Mouse (Mus musculus): ENCODE measurements around the gene 1600014C10Rik. TPM values are rescaled to one million over a fixed set of nuclear protein-coding genes. Genes with fewer than 3 reads are reported as not detected.

Gene 1600014C10Rik
- polyA plus RNA-seq, 1 experiment from 2014 or later = 21.6 TPM

- Histone ChIP-seq H3K4me2 (ENCODE audit: low read depth, low read length) (no peak overlapping the region), H3K36me3 (ENCODE audit: control insufficient read depth, insufficient read depth) (no peaks in the 10 kb centered on the region), H3K27ac (ENCODE audit: low read length) (no peak overlapping the region), H3K9me3 (replicated peaks; ENCODE audit: control insufficient read depth, low read length) (no peaks in the 10 kb centered on the region), H3K4me1 (ENCODE audit: control insufficient read depth, low read depth, low read length) (peaks cover 5% of the 10 kb centered on the region; the same call in 1 of the 2 replicates), H3K27me3 (ENCODE audit: control insufficient read depth, insufficient read depth, low read depth, low read length) (no peaks in the 10 kb centered on the region), H3K4me3 (ENCODE audit: low read depth, low read length) (no peak overlapping the region), H3K9ac (ENCODE audit: low read depth, low read length) (no peak overlapping the region)
- no peak for ATAC-seq (ENCODE audit: low read depth)
- 64% methylated on average over 2 of the region's 2 CpGs for WGBS (ENCODE audit: insufficient replicate concordance)
Measured at GRCm38 (mm10) chr7:38205801-38206200, 22.8 kb downstream of the 1600014C10Rik start.

GRCm38 (mm10) chr7:38206564-38206963, 23.5 kb downstream of the 1600014C10Rik start:
- H3K9me3 ChIP-seq (replicated peaks; ENCODE audit: control insufficient read depth, low read length) = no peaks in the 10 kb centered on the region
- H3K4me1 ChIP-seq (ENCODE audit: control insufficient read depth, low read depth, low read length) = peaks cover 5% of the 10 kb centered on the region; the same call in 1 of the 2 replicates
- 58% methylated on average over 3 of the region's 3 CpGs for WGBS (ENCODE audit: insufficient replicate concordance)
- no peak for ATAC-seq (ENCODE audit: low read depth)
- no peak overlapping the region for H3K4me2 ChIP-seq (ENCODE audit: low read depth, low read length)
- no peaks in the 10 kb centered on the region for H3K27me3 ChIP-seq (ENCODE audit: control insufficient read depth, insufficient read depth, low read depth, low read length)
- no peak overlapping the region for H3K4me3 ChIP-seq (ENCODE audit: low read depth, low read length)
- H3K27ac ChIP-seq (ENCODE audit: low read length) = no peak overlapping the region
- no peaks in the 10 kb centered on the region for H3K36me3 ChIP-seq (ENCODE audit: control insufficient read depth, insufficient read depth)
- H3K9ac ChIP-seq (ENCODE audit: low read depth, low read length) = no peak overlapping the region

GRCm38 (mm10) chr7:38208969-38209368, 26.0 kb downstream of the 1600014C10Rik start:
- Histone ChIP-seq H3K9ac (ENCODE audit: low read depth, low read length) (no peak overlapping the region), H3K4me2 (ENCODE audit: low read depth, low read length) (no peak overlapping the region), H3K9me3 (replicated peaks; ENCODE audit: control insufficient read depth, low read length) (no peaks in the 10 kb centered on the region), H3K4me1 (ENCODE audit: control insufficient read depth, low read depth, low read length) (peaks cover 5% of the 10 kb centered on the region; the same call in 1 of the 2 replicates), H3K27me3 (ENCODE audit: control insufficient read depth, insufficient read depth, low read depth, low read length) (no peaks in the 10 kb centered on the region), H3K4me3 (ENCODE audit: low read depth, low read length) (no peak overlapping the region), H3K27ac (ENCODE audit: low read length) (no peak overlapping the region), H3K36me3 (ENCODE audit: control insufficient read depth, insufficient read depth) (no peaks in the 10 kb centered on the region)
- WGBS (ENCODE audit: insufficient replicate concordance) = 53% methylated on average over 3 of the region's 3 CpGs
- ATAC-seq (ENCODE audit: low read depth) = no peak

GRCm38 (mm10) chr7:38209478-38210152, 26.6 kb downstream of the 1600014C10Rik start:
- Histone ChIP-seq H3K4me3 (ENCODE audit: low read depth, low read length) (no peak overlapping the region), H3K9ac (ENCODE audit: low read depth, low read length) (no peak overlapping the region), H3K27ac (ENCODE audit: low read length) (no peak overlapping the region), H3K4me2 (ENCODE audit: low read depth, low read length) (no peak overlapping the region), H3K27me3 (ENCODE audit: control insufficient read depth, insufficient read depth, low read depth, low read length) (no peaks in the 10 kb centered on the region), H3K36me3 (ENCODE audit: control insufficient read depth, insufficient read depth) (no peaks in the 10 kb centered on the region), H3K4me1 (ENCODE audit: control insufficient read depth, low read depth, low read length) (peaks cover 5% of the 10 kb centered on the region; the same call in 1 of the 2 replicates), H3K9me3 (replicated peaks; ENCODE audit: control insufficient read depth, low read length) (no peaks in the 10 kb centered on the region)
- WGBS (ENCODE audit: insufficient replicate concordance) = 43% methylated on average over 11 of the region's 11 CpGs
- no peak for ATAC-seq (ENCODE audit: low read depth)

- H3K4me1 ChIP-seq (ENCODE audit: control insufficient read depth, low read depth, low read length) = peaks cover 5% of the 10 kb centered on the region; the same call in 1 of the 2 replicates
- H3K9me3 ChIP-seq (replicated peaks; ENCODE audit: control insufficient read depth, low read length) = no peaks in the 10 kb centered on the region
- no peak for ATAC-seq (ENCODE audit: low read depth)
- no peaks in the 10 kb centered on the region for H3K27me3 ChIP-seq (ENCODE audit: control insufficient read depth, insufficient read depth, low read depth, low read length)
- no peak overlapping the region for H3K9ac ChIP-seq (ENCODE audit: low read depth, low read length)
- H3K36me3 ChIP-seq (ENCODE audit: control insufficient read depth, insufficient read depth) = no peaks in the 10 kb centered on the region
- 28% methylated on average over 3 of the region's 3 CpGs for WGBS (ENCODE audit: insufficient replicate concordance)
- H3K4me2 ChIP-seq (ENCODE audit: low read depth, low read length) = no peak overlapping the region
- no peak overlapping the region for H3K27ac ChIP-seq (ENCODE audit: low read length)
- no peak overlapping the region for H3K4me3 ChIP-seq (ENCODE audit: low read depth, low read length)
Measured at GRCm38 (mm10) chr7:38212651-38213062, 29.6 kb downstream of the 1600014C10Rik start.

- no peaks in the 10 kb centered on the region for H3K9me3 ChIP-seq (replicated peaks; ENCODE audit: control insufficient read depth, low read length)
- no peak overlapping the region for H3K27ac ChIP-seq (ENCODE audit: low read length)
- H3K4me3 ChIP-seq (ENCODE audit: low read depth, low read length) = no peak overlapping the region
- H3K9ac ChIP-seq (ENCODE audit: low read depth, low read length) = no peak overlapping the region
- no peak for ATAC-seq (ENCODE audit: low read depth)
- peaks cover 1% of the 10 kb centered on the region; the same call in 1 of the 2 replicates for H3K4me1 ChIP-seq (ENCODE audit: control insufficient read depth, low read depth, low read length)
- H3K36me3 ChIP-seq (ENCODE audit: control insufficient read depth, insufficient read depth) = no peaks in the 10 kb centered on the region
- no peak overlapping the region for H3K4me2 ChIP-seq (ENCODE audit: low read depth, low read length)
- no peaks in the 10 kb centered on the region for H3K27me3 ChIP-seq (ENCODE audit: control insufficient read depth, insufficient read depth, low read depth, low read length)
- WGBS (ENCODE audit: insufficient replicate concordance) = 13% methylated on average over 5 of the region's 5 CpGs
Measured at GRCm38 (mm10) chr7:38214473-38215214, 31.6 kb downstream of the 1600014C10Rik start.

- H3K27me3 ChIP-seq (ENCODE audit: control insufficient read depth, insufficient read depth, low read depth, low read length) = no peaks in the 10 kb centered on the region
- no peak for ATAC-seq (ENCODE audit: low read depth)
Measured at GRCm38 (mm10) chr7:38215281-38215680, 32.3 kb downstream of the 1600014C10Rik start.

GRCm38 (mm10) chr7:38215697-38216096, 32.7 kb downstream of the 1600014C10Rik start:
- WGBS (ENCODE audit: insufficient replicate concordance) = 63% methylated on average over 6 of the region's 6 CpGs
- no peak overlapping the region for H3K4me3 ChIP-seq (ENCODE audit: low read depth, low read length)
- no peaks in the 10 kb centered on the region for H3K9me3 ChIP-seq (replicated peaks; ENCODE audit: control insufficient read depth, low read length)
- no peak overlapping the region for H3K9ac ChIP-seq (ENCODE audit: low read depth, low read length)
- H3K27me3 ChIP-seq (ENCODE audit: control insufficient read depth, insufficient read depth, low read depth, low read length) = no peaks in the 10 kb centered on the region
- no peak for ATAC-seq (ENCODE audit: low read depth)
- no peaks in the 10 kb centered on the region for H3K36me3 ChIP-seq (ENCODE audit: control insufficient read depth, insufficient read depth)
- no peaks in the 10 kb centered on the region; the same call in 1 of the 2 replicates for H3K4me1 ChIP-seq (ENCODE audit: control insufficient read depth, low read depth, low read length)
- H3K4me2 ChIP-seq (ENCODE audit: low read depth, low read length) = no peak overlapping the region
- H3K27ac ChIP-seq (ENCODE audit: low read length) = no peak overlapping the region

More at GRCm38 (mm10) chr7:38215281-38215680, 32.3 kb downstream of the 1600014C10Rik start:
- H3K4me3 ChIP-seq (ENCODE audit: low read depth, low read length) = no peak overlapping the region
- H3K4me2 ChIP-seq (ENCODE audit: low read depth, low read length) = no peak overlapping the region
- no peak overlapping the region for H3K27ac ChIP-seq (ENCODE audit: low read length)
- WGBS (ENCODE audit: insufficient replicate concordance) = 43% methylated on average over 7 of the region's 7 CpGs
- no peak overlapping the region for H3K9ac ChIP-seq (ENCODE audit: low read depth, low read length)
- H3K4me1 ChIP-seq (ENCODE audit: control insufficient read depth, low read depth, low read length) = no peaks in the 10 kb centered on the region; the same call in 1 of the 2 replicates
- H3K9me3 ChIP-seq (replicated peaks; ENCODE audit: control insufficient read depth, low read length) = no peaks in the 10 kb centered on the region
- H3K36me3 ChIP-seq (ENCODE audit: control insufficient read depth, insufficient read depth) = no peaks in the 10 kb centered on the region

Measured in liver, embryonic 16.5 days (tissue).